Mouse (Mus musculus): ENCODE measurements around the gene Gm7697. TPM values are rescaled to one million over a fixed set of nuclear protein-coding genes. Genes with fewer than 3 reads are reported as not detected.
"Not testable (repeated sequence)": the region's sequence is repeated elsewhere in the genome, so short reads cannot be mapped to it uniquely, and the experiment has no call there.

Gene Gm7697
- not detected in 2 replicates for polyA plus RNA-seq (2015; fragmentation: Nextera tagmentation; extraction: Ambion mirVana)

- ATAC-seq (ENCODE audit: insufficient read depth, low FRiP score, low read depth); H3K4me2 ChIP-seq; H3K36me3 ChIP-seq; H3K27me3 ChIP-seq (replicated peaks); H3K27ac ChIP-seq; H3K4me1 ChIP-seq; H3K9ac ChIP-seq; H3K4me3 ChIP-seq (replicated peaks); H3K9me3 ChIP-seq: not testable (repeated sequence)
- 87% methylated on average over 3 of the region's 3 CpGs for WGBS
These were observed at the start of gene Gm7697 for GRCm38 (mm10) chr8:69522876-69523275. Gm7697 (minus strand) TSS chr8:69522976.

- H3K4me3 ChIP-seq (replicated peaks); H3K9ac ChIP-seq; H3K27me3 ChIP-seq (replicated peaks); H3K4me2 ChIP-seq; H3K9me3 ChIP-seq; H3K27ac ChIP-seq; ATAC-seq (ENCODE audit: insufficient read depth, low FRiP score, low read depth); H3K4me1 ChIP-seq; H3K36me3 ChIP-seq: not testable (repeated sequence)
- WGBS: 45% methylated on average over 2 of the region's 2 CpGs
These were observed 28.5 kb upstream of the Gm7697 start for GRCm38 (mm10) chr8:69551249-69551648.

GRCm38 (mm10) chr8:69549556-69549955 is 26.8 kb upstream of the Gm7697 start:
- not testable (repeated sequence) for H3K27me3 ChIP-seq (replicated peaks); H3K4me1 ChIP-seq; H3K4me2 ChIP-seq; H3K4me3 ChIP-seq (replicated peaks); H3K36me3 ChIP-seq; H3K9me3 ChIP-seq; H3K27ac ChIP-seq; H3K9ac ChIP-seq; ATAC-seq (ENCODE audit: insufficient read depth, low FRiP score, low read depth)
- 11% methylated on average over 8 of the region's 8 CpGs for WGBS

- H3K9ac ChIP-seq; H3K4me1 ChIP-seq; H3K36me3 ChIP-seq; H3K27me3 ChIP-seq (replicated peaks); H3K4me3 ChIP-seq (replicated peaks); H3K4me2 ChIP-seq; H3K27ac ChIP-seq; H3K9me3 ChIP-seq; ATAC-seq (ENCODE audit: insufficient read depth, low FRiP score, low read depth): not testable (repeated sequence)
- 91% methylated on average over 3 of the region's 3 CpGs for WGBS
These were observed 25.3 kb upstream of the Gm7697 start for GRCm38 (mm10) chr8:69548114-69548513.

GRCm38 (mm10) chr8:69547208-69547607 is 24.4 kb upstream of the Gm7697 start:
- not testable (repeated sequence) for H3K4me1 ChIP-seq; H3K27ac ChIP-seq; H3K27me3 ChIP-seq (replicated peaks); H3K4me2 ChIP-seq; ATAC-seq (ENCODE audit: insufficient read depth, low FRiP score, low read depth); H3K9ac ChIP-seq; H3K4me3 ChIP-seq (replicated peaks); H3K36me3 ChIP-seq; H3K9me3 ChIP-seq
- 68% methylated on average over 7 of the region's 7 CpGs for WGBS

- H3K9me3 ChIP-seq; ATAC-seq (ENCODE audit: insufficient read depth, low FRiP score, low read depth); H3K36me3 ChIP-seq; H3K27me3 ChIP-seq (replicated peaks); H3K4me3 ChIP-seq (replicated peaks); H3K27ac ChIP-seq; H3K9ac ChIP-seq; H3K4me2 ChIP-seq; H3K4me1 ChIP-seq: not testable (repeated sequence)
- WGBS: 38% methylated on average over 1 of the region's 1 CpGs
These were observed 22.2 kb upstream of the Gm7697 start for GRCm38 (mm10) chr8:69545020-69545419.

GRCm38 (mm10) chr8:69544511-69544910 is 21.7 kb upstream of the Gm7697 start:
- not testable (repeated sequence) for H3K4me2 ChIP-seq; H3K9me3 ChIP-seq; H3K4me1 ChIP-seq; H3K36me3 ChIP-seq; H3K27me3 ChIP-seq (replicated peaks); H3K27ac ChIP-seq; ATAC-seq (ENCODE audit: insufficient read depth, low FRiP score, low read depth); H3K4me3 ChIP-seq (replicated peaks); H3K9ac ChIP-seq
- 78% methylated on average over 13 of the region's 13 CpGs for WGBS

- not testable (repeated sequence) for H3K4me3 ChIP-seq (replicated peaks); ATAC-seq (ENCODE audit: insufficient read depth, low FRiP score, low read depth); H3K4me2 ChIP-seq; H3K27ac ChIP-seq; H3K9ac ChIP-seq; H3K4me1 ChIP-seq; H3K36me3 ChIP-seq; H3K27me3 ChIP-seq (replicated peaks); H3K9me3 ChIP-seq
- 88% methylated on average over 5 of the region's 6 CpGs for WGBS
These were observed 21.2 kb upstream of the Gm7697 start for GRCm38 (mm10) chr8:69543984-69544383.

GRCm38 (mm10) chr8:69540764-69541163 is 18.0 kb upstream of the Gm7697 start:
- not testable (repeated sequence) for H3K27ac ChIP-seq; H3K9ac ChIP-seq; H3K36me3 ChIP-seq; ATAC-seq (ENCODE audit: insufficient read depth, low FRiP score, low read depth); H3K9me3 ChIP-seq; H3K4me2 ChIP-seq; H3K4me3 ChIP-seq (replicated peaks); H3K27me3 ChIP-seq (replicated peaks); H3K4me1 ChIP-seq
- 83% methylated on average over 7 of the region's 7 CpGs for WGBS

GRCm38 (mm10) chr8:69540331-69540730 is 17.6 kb upstream of the Gm7697 start:
- WGBS: 31% methylated on average over 1 of the region's 1 CpGs

GRCm38 (mm10) chr8:69474946-69475345 is 47.8 kb downstream of the Gm7697 start:
- not testable (repeated sequence) for H3K27me3 ChIP-seq (replicated peaks); H3K9ac ChIP-seq; H3K4me2 ChIP-seq; H3K9me3 ChIP-seq; ATAC-seq (ENCODE audit: insufficient read depth, low FRiP score, low read depth); H3K4me3 ChIP-seq (replicated peaks); H3K27ac ChIP-seq; H3K4me1 ChIP-seq; H3K36me3 ChIP-seq
- WGBS: 61% methylated on average over 3 of the region's 3 CpGs

More at GRCm38 (mm10) chr8:69540331-69540730, 17.6 kb upstream of the Gm7697 start:
- H3K27me3 ChIP-seq (replicated peaks); H3K9me3 ChIP-seq; H3K4me2 ChIP-seq; ATAC-seq (ENCODE audit: insufficient read depth, low FRiP score, low read depth); H3K27ac ChIP-seq; H3K9ac ChIP-seq; H3K4me1 ChIP-seq; H3K36me3 ChIP-seq; H3K4me3 ChIP-seq (replicated peaks): not testable (repeated sequence)

- not testable (repeated sequence) for H3K36me3 ChIP-seq; H3K27me3 ChIP-seq (replicated peaks); H3K27ac ChIP-seq; H3K9me3 ChIP-seq; H3K4me2 ChIP-seq; H3K4me3 ChIP-seq (replicated peaks); H3K4me1 ChIP-seq; H3K9ac ChIP-seq; ATAC-seq (ENCODE audit: insufficient read depth, low FRiP score, low read depth)
- WGBS: 64% methylated on average over 2 of the region's 3 CpGs
These were observed 69.3 kb downstream of the Gm7697 start, which contains the start of gene Gm9495 for GRCm38 (mm10) chr8:69453465-69453864. Gm9495 (minus strand) TSS chr8:69453565.

All from stomach, embryonic 15.5 days (tissue).